Comparison of ENCODE assay signal across 24 mouse cellular contexts in the genomic region with DNA sequence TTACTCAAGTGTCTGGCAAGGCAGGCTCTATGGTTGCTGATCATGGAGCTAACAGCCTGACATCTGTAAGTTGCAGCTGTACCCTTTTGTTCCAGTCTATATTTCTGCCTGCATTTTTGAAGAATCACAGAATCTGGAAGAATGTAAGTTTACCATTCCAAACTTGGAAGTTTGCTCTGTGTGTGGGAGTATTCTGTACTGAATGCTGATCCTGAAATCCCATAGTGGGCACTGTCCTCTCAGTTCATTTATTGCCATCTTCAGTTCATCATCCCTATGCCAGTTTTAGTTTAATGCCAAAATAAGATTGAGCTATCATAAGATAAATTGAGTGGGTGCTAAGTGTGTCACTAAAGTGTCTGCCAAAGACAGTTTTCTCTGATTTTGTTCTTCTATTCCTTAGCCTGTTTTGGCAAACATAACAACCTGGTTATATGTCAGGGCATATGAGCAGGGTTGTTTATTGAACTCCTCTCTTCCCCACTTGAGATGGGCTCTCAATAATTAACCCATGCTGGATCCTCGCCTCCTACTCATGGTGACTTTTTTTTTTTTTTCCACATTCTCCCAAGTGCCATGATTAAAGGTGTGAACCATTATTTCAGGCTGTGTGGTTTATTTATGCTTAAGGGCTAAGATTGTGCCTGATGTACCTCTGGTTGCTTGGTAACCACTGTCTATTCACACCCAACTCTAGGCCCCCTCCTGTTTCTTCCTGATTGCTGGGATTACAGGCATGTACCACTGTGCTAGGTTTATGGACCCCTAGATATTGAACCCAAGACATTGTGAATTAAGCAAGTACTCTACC. TPM values are rescaled to one million over a fixed set of nuclear protein-coding genes. Genes with fewer than 3 reads are reported as not detected.
DNase-seq lines count a peak whose midpoint lies in the region; ATAC-seq lines count a peak whose summit lies in the region.
"Had no signal": no experiment of that assay in that cellular context is flagged by ENCODE, and none has a peak within 500 bp of the region (broad histone marks: within the 10 kb centered on the region; RNA-seq: fewer than 3 reads in every experiment).

No protein-coding gene starts in this region.

- no peaks in the 10 kb centered on the region for H3K36me3 ChIP-seq in forebrain, embryonic 12.5 days (replicated peaks)
- H3K36me3 ChIP-seq in forebrain, embryonic 10.5 days (replicated peaks): peaks cover 4% of the 10 kb centered on the region
- H3K36me3 ChIP-seq in forebrain, embryonic 16.5 days (ENCODE audit: control insufficient read depth, insufficient read depth): no peaks in the 10 kb centered on the region
- H3K36me3 ChIP-seq: hindbrain, embryonic 12.5 days; neural tube, embryonic 15.5 days had no signal

- no peak for DNase-seq in forebrain, embryonic 10.5 days (ENCODE audit: extremely low spot score, low spot score)
- peak; percentile 39 for DNase-seq in kidney, adult 9 months
- no peak for DNase-seq in kidney, postnatal 14 days
- peak; percentile 64 for DNase-seq in brain, adult 2 months (ENCODE audit: low read depth, low spot score)
- no peak for DNase-seq in spleen, adult 12 weeks (ENCODE audit: low spot score)
- no peak for DNase-seq in thymus, postnatal 14 days
- DNase-seq: adrenal gland, postnatal 25 days; cerebellum, adult 18-20 months; cerebellum, postnatal 25 days; embryo, embryonic 11 days; gastrocnemius, postnatal 10 days; heart, adult 18-20 months; kidney, postnatal 25 days; layer of hippocampus, adult 9-11 months; lung, embryonic 14.5 days; lung, postnatal 36 days; right cerebral cortex, postnatal 14 days had no signal

- WGBS in forebrain, embryonic 12.5 days: 75% methylated on average over 1 of the region's 1 CpGs
- WGBS in forebrain, embryonic 10.5 days: 77% methylated on average over 1 of the region's 1 CpGs
- 54% methylated on average over 1 of the region's 1 CpGs for WGBS in forebrain, embryonic 16.5 days

- no peak overlapping the region for H3K4me3 ChIP-seq in forebrain, embryonic 12.5 days (replicated peaks)
- no peak overlapping the region for H3K4me3 ChIP-seq in forebrain, embryonic 10.5 days
- H3K4me3 ChIP-seq in forebrain, embryonic 16.5 days (replicated peaks; ENCODE audit: low read length): no peak overlapping the region
- H3K4me3 ChIP-seq: hindbrain, embryonic 12.5 days; liver, embryonic 12.5 days; neural tube, embryonic 15.5 days had no signal

- H3K4me1 ChIP-seq in forebrain, embryonic 12.5 days: peaks cover 5% of the 10 kb centered on the region; the same call in 1 of the 2 replicates
- no peaks in the 10 kb centered on the region for H3K4me1 ChIP-seq in forebrain, embryonic 10.5 days
- H3K4me1 ChIP-seq in forebrain, embryonic 16.5 days (replicated peaks; ENCODE audit: control insufficient read depth, insufficient read depth, low read length): peaks cover 24% of the 10 kb centered on the region
- H3K4me1 ChIP-seq: hindbrain, embryonic 12.5 days had no signal

- no peak overlapping the region for H3K9ac ChIP-seq in forebrain, embryonic 12.5 days
- no peak overlapping the region for H3K9ac ChIP-seq in forebrain, embryonic 16.5 days (replicated peaks; ENCODE audit: low read depth, low read length)
- H3K9ac ChIP-seq: hindbrain, embryonic 12.5 days; liver, embryonic 12.5 days; lung, embryonic 14.5 days; neural tube, embryonic 15.5 days had no signal

- no peaks in the 10 kb centered on the region for H3K9me3 ChIP-seq in forebrain, embryonic 12.5 days
- no peaks in the 10 kb centered on the region for H3K9me3 ChIP-seq in forebrain, embryonic 10.5 days
- no peaks in the 10 kb centered on the region for H3K9me3 ChIP-seq in forebrain, embryonic 16.5 days (ENCODE audit: control insufficient read depth, low read length)
- H3K9me3 ChIP-seq: G1E; hindbrain, embryonic 12.5 days; liver, embryonic 12.5 days; neural tube, embryonic 15.5 days had no signal

- H3K27me3 ChIP-seq in forebrain, embryonic 12.5 days: no peaks in the 10 kb centered on the region
- no peaks in the 10 kb centered on the region for H3K27me3 ChIP-seq in forebrain, embryonic 10.5 days (ENCODE audit: poor library complexity, severe bottlenecking)
- H3K27me3 ChIP-seq in forebrain, embryonic 16.5 days (replicated peaks; ENCODE audit: control insufficient read depth, insufficient read depth, low read length): no peaks in the 10 kb centered on the region
- H3K27me3 ChIP-seq: hindbrain, embryonic 12.5 days; liver, embryonic 12.5 days; neural tube, embryonic 15.5 days had no signal

- H3K27ac ChIP-seq in forebrain, embryonic 12.5 days: 0 out of 2 replicates have a peak overlapping the region, but pooled peaks have one; percentile 2
- no peak overlapping the region for H3K27ac ChIP-seq in forebrain, embryonic 10.5 days
- peak overlapping the region; percentile 50; the same call in 1 of the 2 replicates for H3K27ac ChIP-seq in forebrain, embryonic 16.5 days (ENCODE audit: low read length)
- H3K27ac ChIP-seq: hindbrain, embryonic 12.5 days; liver, embryonic 12.5 days; neural tube, embryonic 15.5 days had no signal

- peak; percentile 55; the same call in 1 of the 2 replicates for ATAC-seq in forebrain, embryonic 12.5 days (ENCODE audit: low FRiP score)
- ATAC-seq in forebrain, embryonic 16.5 days: no peak
- ATAC-seq: liver, embryonic 12.5 days; midbrain, embryonic 16.5 days had no signal

- H3K4me2 ChIP-seq in forebrain, embryonic 12.5 days: no peak overlapping the region
- H3K4me2 ChIP-seq in forebrain, embryonic 16.5 days (ENCODE audit: low read length): no peak overlapping the region
- H3K4me2 ChIP-seq: hindbrain, embryonic 12.5 days; liver, embryonic 12.5 days; lung, embryonic 14.5 days; neural tube, embryonic 15.5 days had no signal

RNA-seq across cellular contexts. Expression of gene Cbfa2t2, which starts 38.2 kb away (rescaled TPM):
- polyA plus RNA-seq in forebrain, embryonic 12.5 days (2016; fragmentation: Nextera tagmentation; extraction: Ambion mirVana): 75.6 and 84.0 TPM in 2 replicates
- 57.4 and 59.3 TPM in 2 replicates for polyA plus RNA-seq in forebrain, embryonic 10.5 days (2016; fragmentation: Nextera tagmentation; extraction: Ambion mirVana)
- polyA plus RNA-seq in forebrain, embryonic 16.5 days (2015; fragmentation: Nextera tagmentation; extraction: Ambion mirVana): 73.3 and 83.6 TPM in 2 replicates

Comparison
In these comparisons a context has a peak if more than half of its experiments do, and no peak if none do; other contexts are left out.
1. DNase-seq: peak in kidney, adult 9 months (single experiment) and brain, adult 2 months (single experiment); none in forebrain, embryonic 10.5 days (single experiment), kidney, postnatal 14 days (single experiment), spleen, adult 12 weeks (single experiment) and thymus, postnatal 14 days (single experiment).